Comparison of ENCODE assay signal across 26 mouse cellular contexts in genomic region chr2:157814965-157815283, GRCm38 (mm10).
DNase-seq lines count a peak whose midpoint lies in the region; ATAC-seq and TF ChIP-seq lines count a peak whose summit lies in the region.
"Had no signal": no experiment of that assay in that cellular context is flagged by ENCODE, and none has a peak within 500 bp of the region (broad histone marks: within the 10 kb centered on the region; RNA-seq: fewer than 3 reads in every experiment).

No protein-coding gene starts in this region.

- H3K4me3 ChIP-seq in forebrain, embryonic 12.5 days (replicated peaks) = no peak overlapping the region
- no peak overlapping the region for H3K4me3 ChIP-seq in forebrain, embryonic 10.5 days
- H3K4me3 ChIP-seq in midbrain, embryonic 14.5 days (replicated peaks; ENCODE audit: low read depth, low read length) = no peak overlapping the region
- H3K4me3 ChIP-seq in midbrain, embryonic 16.5 days (ENCODE audit: low read depth, low read length) = no peak overlapping the region
- no peak overlapping the region for H3K4me3 ChIP-seq in ES-E14 (ENCODE audit: insufficient read depth in 1 of 2, low read depth in 1 of 2, low read length in 2 of 2, poor library complexity in 1 of 2, severe bottlenecking in 1 of 2)
- H3K4me3 ChIP-seq: embryonic facial prominence, embryonic 12.5 days; embryonic facial prominence, embryonic 15.5 days; heart, embryonic 12.5 days; heart, embryonic 15.5 days; hindbrain, embryonic 10.5 days; hindbrain, embryonic 13.5 days had no signal

- DNase-seq in forebrain, embryonic 10.5 days (ENCODE audit: extremely low spot score, low spot score) = no peak
- DNase-seq in midbrain, embryonic 14.5 days = no peak
- peak; percentile 32 for DNase-seq in testis, postnatal 10 days (ENCODE audit: low spot score)
- no peak for DNase-seq in testis, postnatal 14 days (ENCODE audit: low spot score)
- no peak for DNase-seq in ES-E14 (ENCODE audit: low read depth, low spot score)
- DNase-seq in cerebellum, postnatal 25 days = no peak
- DNase-seq: adrenal gland, postnatal 10 days; adrenal gland, postnatal 36 days; B cell, adult 2 months; cerebellum, adult 18-20 months; cerebellum, adult 9-10 months; gastrocnemius, postnatal 25 days; heart, adult 18-20 months; heart, postnatal 10 days; heart, postnatal 36 days had no signal

- in situ Hi-C loops in ES-E14 (cut with MboI; ENCODE audit: low sequenced_read_pairs in 2 of 2, unreplicated experiment in 2 of 2) = no loop called here

- no peaks in the 10 kb centered on the region; the same call in 1 of the 2 replicates for H3K4me1 ChIP-seq in forebrain, embryonic 12.5 days
- H3K4me1 ChIP-seq in forebrain, embryonic 10.5 days = no peaks in the 10 kb centered on the region
- H3K4me1 ChIP-seq in midbrain, embryonic 14.5 days (ENCODE audit: control insufficient read depth, insufficient read depth, low read length) = 0 out of 2 replicates have a peak, but pooled peaks cover 3% of the 10 kb centered on the region
- peaks cover 20% of the 10 kb centered on the region; the same call in 1 of the 2 replicates for H3K4me1 ChIP-seq in midbrain, embryonic 16.5 days (ENCODE audit: control insufficient read depth, insufficient read depth, low read length)
- peaks cover 0 to 12% of the 10 kb centered on the region in 2 experiments; a peak in 1 of 4 replicates for H3K4me1 ChIP-seq in ES-E14 (ENCODE audit: control insufficient read depth in 2 of 2, insufficient read depth in 2 of 2, low read length in 2 of 2, poor library complexity in 1 of 2)
- H3K4me1 ChIP-seq: embryonic facial prominence, embryonic 12.5 days had no signal

- H3K4me2 ChIP-seq in forebrain, embryonic 12.5 days = no peak overlapping the region
- no peak overlapping the region for H3K4me2 ChIP-seq in midbrain, embryonic 14.5 days (ENCODE audit: low read length)
- H3K4me2 ChIP-seq in midbrain, embryonic 16.5 days (ENCODE audit: low read length) = no peak overlapping the region
- H3K4me2 ChIP-seq: embryonic facial prominence, embryonic 12.5 days; embryonic facial prominence, embryonic 15.5 days; heart, embryonic 12.5 days; heart, embryonic 15.5 days; hindbrain, embryonic 13.5 days had no signal

- 0 out of 2 replicates have a peak overlapping the region, but pooled peaks have one; percentile 26 for H3K27ac ChIP-seq in forebrain, embryonic 12.5 days
- H3K27ac ChIP-seq in forebrain, embryonic 10.5 days = no peak overlapping the region
- 0 out of 2 replicates have a peak overlapping the region, but pooled peaks have one; percentile 27 for H3K27ac ChIP-seq in midbrain, embryonic 14.5 days (replicated peaks; ENCODE audit: low read depth, low read length)
- no peak overlapping the region for H3K27ac ChIP-seq in midbrain, embryonic 16.5 days (ENCODE audit: low read length)
- H3K27ac ChIP-seq in ES-E14 (ENCODE audit: insufficient read depth, low read depth, low read length, poor library complexity, severe bottlenecking) = no peak overlapping the region
- H3K27ac ChIP-seq: embryonic facial prominence, embryonic 12.5 days; embryonic facial prominence, embryonic 15.5 days; heart, embryonic 15.5 days; hindbrain, embryonic 10.5 days had no signal

- no peak for ATAC-seq in forebrain, embryonic 12.5 days (ENCODE audit: low FRiP score)
- no peak for ATAC-seq in midbrain, embryonic 14.5 days (ENCODE audit: low FRiP score, low TSS enrichment)
- no peak for ATAC-seq in midbrain, embryonic 16.5 days
- ATAC-seq: forebrain, embryonic 14.5 days; hindbrain, embryonic 16.5 days; Patski had no signal

- H3K27me3 ChIP-seq in forebrain, embryonic 12.5 days = no peaks in the 10 kb centered on the region
- no peaks in the 10 kb centered on the region for H3K27me3 ChIP-seq in forebrain, embryonic 10.5 days (ENCODE audit: poor library complexity, severe bottlenecking)
- H3K27me3 ChIP-seq in midbrain, embryonic 14.5 days (ENCODE audit: control insufficient read depth, insufficient read depth, low read length) = no peaks in the 10 kb centered on the region
- H3K27me3 ChIP-seq in midbrain, embryonic 16.5 days (ENCODE audit: control insufficient read depth, insufficient read depth, low read depth, low read length) = no peaks in the 10 kb centered on the region
- H3K27me3 ChIP-seq: embryonic facial prominence, embryonic 12.5 days; embryonic facial prominence, embryonic 15.5 days; heart, embryonic 15.5 days; hindbrain, embryonic 13.5 days; Patski had no signal

- peaks cover 48% of the 10 kb centered on the region for H3K36me3 ChIP-seq in forebrain, embryonic 12.5 days (replicated peaks)
- peaks cover 66% of the 10 kb centered on the region for H3K36me3 ChIP-seq in forebrain, embryonic 10.5 days (replicated peaks)
- peaks cover 40% of the 10 kb centered on the region for H3K36me3 ChIP-seq in midbrain, embryonic 14.5 days (ENCODE audit: control insufficient read depth, insufficient read depth, low read length)
- H3K36me3 ChIP-seq in midbrain, embryonic 16.5 days (ENCODE audit: control insufficient read depth, insufficient read depth, low read length) = peaks cover 6% of the 10 kb centered on the region
- peaks cover 12% of the 10 kb centered on the region for H3K36me3 ChIP-seq in ES-E14 (ENCODE audit: control insufficient read depth, insufficient read depth, low read length, poor library complexity, severe bottlenecking)

- H3K9me3 ChIP-seq in forebrain, embryonic 12.5 days = no peaks in the 10 kb centered on the region
- H3K9me3 ChIP-seq in forebrain, embryonic 10.5 days = no peaks in the 10 kb centered on the region
- no peaks in the 10 kb centered on the region for H3K9me3 ChIP-seq in midbrain, embryonic 14.5 days (ENCODE audit: control insufficient read depth, low read length)
- H3K9me3 ChIP-seq in midbrain, embryonic 16.5 days (replicated peaks; ENCODE audit: control insufficient read depth, low read length, poor library complexity, severe bottlenecking) = no peaks in the 10 kb centered on the region
- no peaks in the 10 kb centered on the region for H3K9me3 ChIP-seq in ES-E14 (ENCODE audit: control insufficient read depth, insufficient read depth, low read depth, low read length)
- H3K9me3 ChIP-seq: embryonic facial prominence, embryonic 12.5 days; embryonic facial prominence, embryonic 15.5 days; heart, embryonic 12.5 days; heart, embryonic 15.5 days; hindbrain, embryonic 10.5 days; hindbrain, embryonic 13.5 days had no signal

- no peak overlapping the region for H3K9ac ChIP-seq in forebrain, embryonic 12.5 days
- H3K9ac ChIP-seq in midbrain, embryonic 14.5 days (replicated peaks; ENCODE audit: low read length) = no peak overlapping the region
- H3K9ac ChIP-seq in midbrain, embryonic 16.5 days (ENCODE audit: low read depth, low read length) = no peak overlapping the region
- no peak overlapping the region for H3K9ac ChIP-seq in ES-E14 (ENCODE audit: insufficient read depth, low read depth, low read length, poor library complexity, severe bottlenecking)
- H3K9ac ChIP-seq: embryonic facial prominence, embryonic 12.5 days; embryonic facial prominence, embryonic 15.5 days; heart, embryonic 12.5 days; heart, embryonic 15.5 days; hindbrain, embryonic 13.5 days had no signal

- WGBS in forebrain, embryonic 12.5 days = 86% methylated on average over 2 of the region's 2 CpGs
- WGBS in forebrain, embryonic 10.5 days = 97% methylated on average over 2 of the region's 2 CpGs
- WGBS in midbrain, embryonic 14.5 days = 97% methylated on average over 2 of the region's 2 CpGs
- WGBS in midbrain, embryonic 16.5 days = 87% methylated on average over 2 of the region's 2 CpGs

TF ChIP-seq in ES-E14, 5 proteins besides CTCF, POLR2A, EP300 and RAD21:
- TF ChIP-seq CHD2 (IDR thresholded peaks at IDR 0.05; ENCODE audit: low read depth, low read length) = no peak
- no peak for TF ChIP-seq HCFC1 (IDR thresholded peaks at IDR 0.05; ENCODE audit: borderline replicate concordance, insufficient read depth, low read length)
- peak; percentile 53; the same call in 1 of the 2 replicates for TF ChIP-seq MAFK (IDR thresholded peaks at IDR 0.05; ENCODE audit: insufficient read depth, low read depth, low read length)

Comparison
In these comparisons a context has a peak if more than half of its experiments do, and no peak if none do; other contexts are left out.
1. H3K27ac ChIP-seq: peak in forebrain, embryonic 12.5 days (single experiment) and midbrain, embryonic 14.5 days (single experiment); none in forebrain, embryonic 10.5 days (single experiment), midbrain, embryonic 16.5 days (single experiment) and ES-E14 (single experiment).